Mouse (Mus musculus) MEL-GATA-1-ER (cell line): ENCODE data around the gene Trex1.

ENCODE experiments used
- DNase-seq: peaks from one replicate; pipeline ENCODE4 v3.0.0-alpha.2; 2012; ENCODE audit warnings: low read depth; ENCODE audit errors: extremely low read depth

Trex1 gene

DNA sequence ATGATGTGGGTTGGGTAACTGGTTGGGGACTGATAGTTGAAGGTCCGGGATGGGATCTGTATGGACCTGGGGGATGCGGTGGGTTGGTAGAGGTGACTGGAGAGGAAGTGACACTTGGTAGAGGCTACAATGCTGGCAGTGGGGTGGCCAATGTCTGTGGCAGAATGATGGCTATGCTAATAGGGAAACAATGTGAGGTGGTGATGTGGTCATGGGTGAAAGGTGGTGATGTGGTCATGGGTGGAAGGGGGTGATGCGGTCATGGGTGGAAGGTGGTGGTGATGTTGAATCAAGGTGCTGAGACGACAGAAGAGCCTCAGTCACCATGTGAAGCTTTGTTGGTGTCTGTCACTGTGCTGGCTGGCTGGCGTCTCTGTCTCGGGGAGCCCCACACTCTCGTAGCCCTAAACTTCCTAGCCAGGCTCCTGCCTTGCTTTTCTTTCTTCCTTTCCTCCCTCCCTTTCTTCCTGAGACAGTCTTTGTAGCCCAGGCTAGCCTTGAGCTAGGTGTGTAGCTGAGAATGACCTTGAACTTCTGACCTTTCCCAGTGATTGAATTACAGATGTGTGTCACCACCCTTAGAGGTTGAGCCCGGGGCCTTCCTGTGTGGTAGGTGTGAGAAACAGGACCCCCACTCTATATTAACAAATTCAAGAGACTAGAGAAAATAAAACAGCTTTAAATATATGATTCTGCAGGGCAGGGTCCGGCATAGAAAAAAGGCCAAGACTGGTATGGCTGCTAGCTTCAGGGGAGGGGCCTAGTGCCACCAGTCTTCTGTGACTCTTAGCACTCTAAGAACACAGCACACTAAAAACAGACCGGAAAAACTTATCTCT, 7.7 kb downstream of the Trex1 start:
- no peak for DNase-seq

DNA sequence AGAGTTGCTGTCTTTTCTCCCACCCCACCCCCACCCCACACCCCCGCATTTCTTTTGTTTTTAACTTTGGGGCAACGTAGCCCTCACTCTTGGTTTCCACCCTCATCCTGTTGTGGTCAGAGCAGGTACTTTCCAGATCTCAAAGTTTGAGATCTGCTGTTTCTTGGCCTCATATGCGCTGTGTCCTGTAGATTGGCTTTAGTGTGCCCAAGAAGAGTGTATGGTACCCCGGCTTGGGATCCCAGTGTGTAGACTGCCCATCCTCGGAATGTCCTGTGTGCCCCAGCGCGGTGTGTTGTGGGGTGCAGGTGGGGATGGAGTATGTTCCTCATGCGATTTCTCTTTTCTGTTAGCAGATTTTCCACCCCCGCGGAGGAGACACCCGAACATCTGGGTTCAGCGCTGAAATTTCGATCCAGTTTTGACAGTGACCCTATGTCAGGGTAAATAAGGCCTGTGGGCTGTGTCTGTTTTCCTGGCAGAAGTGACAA, 8.5 kb downstream of the Trex1 start:
- DNase-seq: no peak

DNA sequence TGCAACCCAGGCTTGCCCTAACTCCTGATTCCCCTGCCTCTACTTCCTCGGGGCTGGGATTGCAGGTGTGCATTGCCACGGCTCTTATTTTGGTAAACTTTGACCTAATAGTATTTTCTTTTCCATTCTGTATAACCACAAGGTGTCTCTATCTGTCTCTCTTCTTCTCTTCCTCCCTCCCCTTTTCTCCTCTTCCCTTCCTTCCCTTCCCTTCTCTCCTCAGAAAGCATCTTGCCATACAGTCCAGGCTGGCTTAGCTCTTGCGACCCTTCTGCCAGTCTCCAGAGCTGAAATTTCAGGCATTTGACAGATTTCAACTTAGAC, 8.9 kb downstream of the Trex1 start:
- no peak for DNase-seq

DNA sequence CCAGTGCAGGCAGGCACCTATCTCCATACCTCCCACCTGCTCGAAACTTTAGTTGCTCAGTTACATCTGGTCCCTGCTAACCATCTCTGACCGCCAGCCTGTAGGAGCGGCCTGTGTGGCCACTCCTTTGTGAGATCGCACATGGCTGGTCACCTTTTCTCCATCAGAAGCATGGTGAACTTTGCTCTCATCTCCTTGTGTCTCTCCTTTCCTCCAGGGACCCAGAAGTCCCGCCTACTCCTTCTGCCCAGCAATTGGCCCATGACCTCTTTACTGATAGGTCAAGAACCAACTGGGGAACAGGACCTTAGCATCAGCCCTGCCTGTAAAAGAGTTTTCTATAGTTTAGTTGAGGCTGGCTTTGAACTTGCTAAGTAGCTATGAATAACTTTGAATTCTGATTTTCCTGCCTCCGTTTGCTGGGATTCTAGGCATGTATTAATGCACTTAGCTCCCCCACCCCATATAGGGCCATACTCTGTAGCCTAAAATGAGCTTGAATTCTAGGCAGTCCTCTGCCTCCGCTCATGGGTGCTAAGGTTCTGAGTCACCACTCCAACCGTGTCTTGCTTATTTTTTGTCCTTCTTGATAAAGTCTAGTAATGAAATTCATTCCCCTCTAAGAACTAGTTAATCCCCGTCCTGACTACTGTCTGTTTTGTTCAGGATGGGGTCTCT, 9.4 kb downstream of the Trex1 start:
- DNase-seq: no peak

DNA sequence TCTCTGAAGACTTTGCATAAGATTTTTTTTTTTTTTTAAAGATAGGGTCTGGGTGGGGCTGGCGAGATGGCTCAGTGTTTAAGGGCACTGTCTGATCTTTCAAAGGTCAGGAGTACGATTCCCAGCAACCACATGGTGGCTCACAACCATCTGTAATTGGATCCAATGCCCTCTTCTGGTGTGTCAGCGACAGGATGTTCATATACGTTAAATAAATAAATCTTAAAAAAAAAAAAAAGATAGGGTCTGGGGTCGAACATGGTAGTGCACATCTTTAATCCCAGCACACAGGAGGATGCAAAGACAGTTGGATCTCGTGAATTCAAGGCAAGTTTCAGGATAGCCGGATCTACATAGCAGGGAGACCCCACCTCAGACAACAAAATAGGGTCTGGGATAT, 10.2 kb downstream of the Trex1 start:
- no peak for DNase-seq

DNA sequence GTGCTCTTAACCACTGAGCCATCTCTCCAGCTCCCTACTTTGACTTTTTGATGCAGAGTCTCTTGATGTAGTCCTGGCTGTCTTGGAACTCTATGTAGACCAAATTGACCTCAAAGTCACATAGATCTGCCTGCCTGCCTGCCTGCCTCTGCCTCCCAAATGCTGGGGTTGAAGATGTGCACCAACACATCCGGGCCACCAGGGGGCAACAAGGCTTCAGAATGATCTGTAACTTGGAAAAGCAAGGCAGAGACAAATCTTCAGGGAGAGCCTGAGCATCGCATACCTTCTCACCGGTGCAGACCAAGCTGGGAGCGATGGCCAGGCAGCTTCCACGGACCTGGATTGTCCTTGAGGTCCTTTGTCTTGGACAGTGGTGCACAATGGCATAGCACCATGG, 13.2 kb downstream of the Trex1 start:
- no peak for DNase-seq

DNA sequence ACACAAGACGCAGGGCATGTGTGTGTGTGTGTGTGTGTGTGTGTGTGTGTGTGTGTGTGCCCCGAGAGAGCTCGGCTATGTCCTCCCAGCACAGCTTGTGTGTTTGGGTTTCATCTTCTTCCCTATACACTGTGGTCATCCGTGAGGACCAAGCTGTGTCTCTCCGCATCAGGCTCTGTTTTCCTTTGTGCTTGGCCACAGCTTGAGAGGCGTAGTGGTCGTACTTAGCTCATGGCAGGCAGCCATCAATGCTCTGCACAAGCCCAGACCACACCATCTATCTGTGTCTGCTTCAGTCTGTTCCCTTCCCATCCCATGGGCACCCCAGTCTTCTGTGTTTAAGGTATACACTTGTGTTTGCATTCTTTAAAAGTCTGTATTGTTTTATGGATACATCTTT, 18.2 kb downstream of the Trex1 start:
- no peak for DNase-seq

DNA sequence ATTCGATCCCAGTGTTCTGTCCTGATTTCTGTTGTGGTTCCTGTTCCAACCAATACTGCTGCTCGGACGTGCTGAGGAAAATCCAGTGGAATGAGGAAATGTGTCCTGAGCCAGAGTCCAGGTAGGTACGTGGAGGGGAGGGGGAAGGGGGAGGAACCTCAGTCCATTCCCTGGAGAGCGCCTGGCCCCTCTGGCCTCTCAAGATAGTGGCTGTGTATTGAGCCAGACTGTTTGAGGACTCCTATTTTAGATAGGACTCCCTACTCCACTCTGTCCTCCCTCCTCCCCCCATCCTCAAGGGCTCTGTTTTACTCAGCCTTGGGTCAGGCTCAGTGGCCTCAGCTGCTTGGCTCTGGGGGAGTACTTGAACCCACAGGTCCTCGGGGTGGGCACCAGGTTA, 18.6 kb downstream of the Trex1 start:
- DNase-seq: no peak

DNA sequence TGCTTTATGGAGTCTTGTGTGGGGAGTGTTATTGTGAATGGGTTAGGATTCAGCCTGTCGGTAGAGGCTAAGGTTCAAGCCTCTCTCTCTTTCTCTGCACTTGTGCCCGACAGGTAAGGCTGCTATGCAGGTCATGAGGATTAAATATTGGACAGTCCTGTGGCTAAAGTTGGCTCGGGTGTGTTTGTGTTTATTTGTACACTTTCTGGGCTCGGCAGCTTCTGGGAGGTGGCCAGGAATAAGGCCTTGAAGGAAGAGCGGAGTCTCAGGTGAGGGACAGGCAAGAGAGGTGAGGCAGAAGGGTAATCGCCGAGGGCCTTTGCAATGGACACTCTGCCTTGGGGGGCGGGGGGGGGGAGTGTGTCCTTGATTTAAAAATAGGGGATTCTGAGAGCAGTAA, 19.3 kb downstream of the Trex1 start:
- DNase-seq: no peak

DNA sequence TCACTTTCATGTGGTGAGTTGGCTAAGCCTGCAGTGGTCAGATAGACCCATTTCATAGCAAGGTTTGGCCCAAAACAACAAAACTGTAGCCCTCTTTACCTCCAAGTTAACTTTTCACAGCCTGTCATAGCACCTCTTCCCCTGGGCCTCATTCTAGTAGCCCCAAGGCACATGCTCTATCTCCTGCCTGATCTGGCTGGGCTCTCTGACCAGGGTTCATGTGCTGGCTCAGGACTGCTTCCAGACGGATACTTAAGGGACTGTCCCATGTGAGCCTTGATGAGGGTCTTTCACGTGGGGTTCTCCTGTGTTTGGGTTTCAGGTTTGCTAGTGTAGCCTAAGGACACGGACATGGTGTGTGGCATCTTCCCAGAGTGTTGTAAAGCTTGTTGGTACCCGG, 19.9 kb downstream of the Trex1 start:
- DNase-seq: no peak

DNA sequence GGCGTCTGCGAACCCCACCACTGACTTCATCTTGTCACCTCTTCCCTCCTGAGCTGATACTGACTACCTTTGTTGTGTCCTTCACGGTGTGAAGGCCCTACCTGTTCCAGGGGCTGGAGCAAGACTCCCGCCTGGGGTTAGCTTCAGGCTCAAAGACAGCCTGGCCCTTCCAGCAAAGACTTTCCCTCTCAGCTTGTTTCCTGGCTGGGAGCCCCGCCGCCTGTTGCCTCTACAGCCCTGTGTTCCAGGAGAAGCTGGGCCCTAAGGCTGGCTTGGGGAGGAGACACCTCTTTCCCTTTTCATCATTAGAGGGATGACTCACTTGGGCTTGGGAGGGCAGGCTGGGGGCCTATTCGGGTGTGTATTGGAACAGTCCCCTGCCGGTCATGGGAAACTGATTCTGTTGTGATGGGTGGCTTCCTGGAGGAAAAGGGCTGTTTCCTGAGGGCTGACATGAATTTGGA, 20.6 kb downstream of the Trex1 start:
- no peak for DNase-seq

DNA sequence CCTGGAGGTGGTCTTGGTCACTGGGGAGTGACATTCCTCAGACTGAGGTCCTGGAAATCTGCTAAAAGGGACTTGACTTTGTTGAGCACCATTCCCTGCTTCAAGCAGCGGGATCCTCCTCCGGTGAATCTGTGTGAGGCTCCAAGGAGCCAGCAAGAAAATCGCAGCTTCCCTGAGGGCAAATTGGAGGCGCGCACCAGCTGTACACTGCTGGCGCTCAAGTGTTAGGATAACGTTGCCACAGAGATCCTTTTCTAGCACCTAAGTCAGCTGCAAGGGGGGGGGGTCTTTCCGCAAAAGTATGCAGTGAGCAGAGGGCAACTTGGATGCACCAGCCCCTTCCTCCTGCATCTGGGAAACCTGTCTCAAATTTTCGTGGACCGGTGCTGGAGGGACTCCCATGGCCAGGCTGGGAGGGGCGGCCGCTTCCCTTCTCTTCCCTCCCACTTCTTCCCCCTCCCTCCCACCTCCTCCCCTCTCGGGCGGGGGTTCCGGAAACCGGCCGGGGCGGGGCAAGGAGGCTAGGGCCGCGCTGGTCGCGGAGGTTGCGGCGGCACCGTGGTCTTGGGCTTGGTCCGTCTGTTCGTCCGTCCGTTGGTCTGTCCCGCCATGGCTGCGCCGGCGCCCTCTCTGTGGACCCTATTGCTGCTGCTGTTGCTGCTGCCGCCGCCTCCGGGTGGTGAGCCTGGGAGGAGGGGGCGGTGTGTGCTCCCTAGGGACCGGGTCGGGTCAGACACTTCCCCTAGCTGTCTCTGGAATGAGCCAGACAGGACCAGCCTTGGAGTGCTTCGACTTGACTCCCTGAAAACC, 21.2 kb downstream of the Trex1 start, which contains the start of gene Shisa5:
Gene Shisa5 (plus strand): TSS at position 480 of the 810 bp plus-strand sequence.
- DNase-seq: no peak

DNA sequence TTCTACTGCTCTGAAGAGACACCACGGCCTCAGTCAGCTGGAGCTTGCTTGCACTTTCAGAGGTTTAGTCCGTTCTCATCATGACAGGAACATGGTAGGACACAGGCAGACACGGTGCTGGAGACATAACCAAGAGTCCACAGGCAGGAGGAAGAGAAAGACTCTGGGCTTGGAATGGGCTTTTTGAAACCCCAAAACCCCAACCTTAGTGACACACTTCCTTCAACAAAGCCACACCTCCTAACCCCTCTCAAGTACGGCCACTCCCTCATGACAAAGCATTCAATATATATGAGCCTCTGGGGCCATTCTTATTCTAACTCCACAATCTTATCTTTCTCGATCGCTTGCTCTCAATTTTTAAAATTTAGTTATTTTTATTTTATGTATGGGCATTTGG, 27.1 kb downstream of the Trex1 start:
- no peak for DNase-seq

DNA sequence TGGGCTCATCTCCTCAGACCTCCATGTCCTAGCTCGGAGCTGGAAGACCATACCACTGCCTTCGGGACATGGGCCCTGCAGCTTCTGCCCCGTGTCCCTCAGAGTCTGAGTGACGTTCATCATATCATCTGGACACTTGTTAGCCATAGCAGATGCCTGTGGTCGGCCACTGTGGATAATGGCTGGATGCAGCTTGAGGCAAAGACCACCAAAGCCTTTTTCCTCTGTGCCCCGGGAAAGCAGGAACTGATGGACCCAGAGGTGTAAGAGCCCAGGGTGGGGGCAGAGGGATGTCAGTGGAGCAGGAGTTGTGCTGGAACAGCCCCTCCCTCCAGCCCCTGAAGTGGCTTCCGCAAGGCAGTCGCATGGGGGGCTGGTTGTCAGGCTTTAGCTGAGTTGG, 27.8 kb downstream of the Trex1 start:
- DNase-seq: no peak

DNA sequence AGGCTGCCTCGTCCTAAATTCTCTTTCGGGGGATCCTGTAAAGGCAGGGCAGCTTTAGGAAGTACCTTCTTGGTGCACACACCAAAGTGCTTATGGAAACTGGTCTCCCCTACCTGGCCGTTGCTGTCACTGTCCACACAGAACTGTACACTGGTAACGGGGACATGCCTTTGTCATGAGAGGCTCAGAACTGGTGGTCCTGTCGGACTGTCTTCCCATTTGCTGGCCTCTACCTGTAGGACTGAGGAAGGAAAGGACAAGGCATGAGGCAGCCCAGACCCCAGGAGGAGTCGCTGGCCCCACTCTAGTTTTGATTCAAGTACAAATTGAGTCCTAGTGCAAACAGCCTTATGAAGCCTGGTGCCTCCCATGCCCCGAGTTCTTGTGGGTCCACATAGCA, 28.5 kb downstream of the Trex1 start:
- no peak for DNase-seq

DNA sequence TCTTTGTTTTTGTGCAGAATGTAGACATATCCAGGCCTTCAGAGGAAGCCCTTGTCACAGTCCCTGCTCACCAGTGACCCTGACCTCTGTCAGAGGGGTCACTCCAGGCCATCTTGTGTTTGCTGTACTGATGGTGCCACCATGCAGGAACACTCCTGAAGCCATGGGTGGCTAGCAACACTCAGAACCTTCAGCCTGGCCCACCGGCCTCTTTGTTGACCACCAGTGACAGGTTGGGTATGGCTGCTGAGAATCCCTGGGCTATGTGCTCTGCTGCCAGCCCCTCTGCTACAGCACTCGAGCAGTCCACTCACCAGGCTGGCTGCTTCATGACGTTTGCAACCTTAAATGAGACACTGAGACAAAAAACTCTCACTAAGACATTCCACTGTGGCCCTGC, 29.2 kb downstream of the Trex1 start:
- no peak for DNase-seq

DNA sequence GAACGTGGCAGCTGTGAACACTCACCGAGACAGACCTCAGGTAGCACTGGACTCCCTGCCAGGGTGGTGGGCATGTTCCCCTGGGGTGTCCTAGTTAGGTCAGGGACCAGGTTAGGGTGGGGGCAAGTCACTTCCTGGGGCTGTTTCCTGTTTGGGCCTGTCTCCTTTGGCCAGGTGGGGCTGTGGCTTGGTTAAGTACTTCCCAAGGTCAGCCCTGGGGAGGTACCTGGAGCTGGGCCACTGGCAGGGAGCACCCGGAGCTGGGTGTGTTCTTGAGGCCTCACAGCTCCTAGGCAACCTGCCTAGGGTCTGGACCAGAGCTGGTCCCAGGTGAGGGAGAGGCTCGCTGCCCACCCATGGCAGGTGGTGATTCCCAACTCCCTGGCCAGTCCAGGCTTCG, 30.6 kb downstream of the Trex1 start:
- no peak for DNase-seq

DNA sequence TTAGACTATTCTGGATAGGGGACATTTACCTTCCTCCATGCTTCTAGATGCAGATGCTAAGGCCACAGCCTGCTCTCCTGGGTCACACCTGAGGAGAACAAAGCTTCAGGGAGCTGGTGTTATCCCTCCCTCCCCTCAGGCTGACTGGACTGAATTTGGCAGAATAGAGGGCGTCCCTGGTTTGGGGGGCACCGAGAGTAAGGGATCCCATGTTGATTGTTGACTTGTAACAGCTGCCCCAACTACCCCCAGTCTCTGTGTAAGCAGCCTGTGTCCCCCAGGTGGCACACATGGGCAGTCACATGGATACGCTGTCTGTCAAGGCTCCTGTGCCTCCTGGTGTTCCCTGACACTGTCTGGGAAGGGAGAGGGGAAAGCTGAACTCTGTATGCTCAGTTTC, 31.1 kb downstream of the Trex1 start:
- no peak for DNase-seq

DNA sequence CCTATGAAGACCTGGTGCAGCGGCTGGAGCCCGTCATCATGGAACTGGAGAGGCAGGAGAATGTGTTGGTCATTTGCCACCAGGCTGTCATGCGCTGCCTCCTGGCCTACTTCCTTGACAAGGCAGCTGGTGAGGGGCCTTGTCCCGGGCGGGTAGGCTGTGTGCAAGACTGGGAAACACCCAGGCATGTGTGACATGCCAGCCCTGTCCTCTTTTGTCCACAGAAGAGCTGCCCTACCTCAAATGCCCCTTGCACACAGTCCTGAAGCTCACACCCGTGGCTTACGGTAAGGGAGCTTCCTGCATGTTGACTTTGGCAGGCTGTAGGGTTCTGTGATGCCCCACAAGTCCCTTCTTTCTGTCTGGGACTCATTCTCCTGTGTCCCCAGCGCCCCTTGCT, 32.0 kb downstream of the Trex1 start:
- no peak for DNase-seq

DNA sequence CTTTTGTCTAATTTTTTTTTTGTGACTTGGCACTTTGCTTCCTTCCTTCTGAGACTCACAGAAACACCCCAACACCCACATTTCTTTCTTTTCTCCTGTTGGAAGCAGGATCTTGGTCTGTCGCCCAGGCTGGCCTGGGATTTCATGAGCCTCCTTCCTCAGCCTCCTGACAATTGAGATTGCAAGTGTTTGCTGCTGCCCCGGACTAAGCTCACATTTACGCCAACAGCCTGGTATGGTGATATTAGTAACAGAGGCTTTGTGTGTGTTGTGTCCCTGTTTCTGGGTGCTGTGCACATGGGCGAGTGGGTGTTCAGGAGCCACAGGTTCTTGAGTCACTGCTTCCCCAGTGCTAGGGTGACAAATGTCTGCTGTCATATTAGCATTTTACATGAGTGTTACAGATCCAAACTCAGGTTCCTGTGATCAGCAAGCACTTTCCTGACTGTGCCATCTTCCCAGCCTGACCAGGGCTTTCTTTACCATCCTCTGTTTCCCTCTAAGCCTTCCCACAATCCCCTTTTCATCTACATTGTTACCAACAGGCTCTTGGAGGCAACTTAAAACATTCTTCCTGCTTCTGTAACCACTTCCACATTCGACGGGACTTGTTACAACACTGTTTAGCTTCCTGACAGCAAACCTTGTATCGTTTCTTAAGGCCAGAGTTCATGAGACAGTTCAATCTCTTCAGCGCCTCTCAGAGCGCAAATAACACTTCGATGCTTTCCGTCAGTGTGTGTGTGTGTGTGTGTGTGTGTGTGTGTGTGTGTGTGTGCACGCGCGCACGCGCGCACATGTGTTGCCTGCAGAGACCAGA, 36.5 kb downstream of the Trex1 start:
- no peak for DNase-seq

DNA sequence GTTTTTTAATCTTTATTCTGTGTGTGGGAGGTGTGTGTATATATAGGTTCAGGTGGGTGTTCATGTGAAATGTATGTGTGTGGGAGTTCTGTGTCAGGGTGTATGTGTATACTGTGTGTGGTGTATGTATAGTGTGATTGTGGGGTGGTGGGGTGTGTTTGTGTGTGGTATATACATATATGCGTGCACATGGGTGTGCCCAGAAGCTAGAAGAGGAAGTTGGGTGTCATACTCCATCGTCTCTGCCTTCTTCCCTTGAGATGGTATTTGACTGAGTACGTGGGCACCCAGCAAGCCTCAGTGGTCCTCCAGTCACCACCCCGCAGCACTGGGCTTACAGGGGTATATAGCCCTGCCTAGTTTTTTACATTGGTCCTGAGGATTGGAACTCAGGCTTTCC, 38.1 kb downstream of the Trex1 start:
- no peak for DNase-seq
